Mouse (Mus musculus) E14TG2a.4 (cell line): ENCODE results near the gene Diras2.

Experiments
- H3K27me3 ChIP-seq: 2 replicates; pipeline ENCODE4 v1.6.1; 2014; ENCODE audit warnings: low read length, control low read depth; ENCODE audit not compliant: insufficient read depth
- H3K36me3 ChIP-seq: 2 replicates; pipeline ENCODE4 v1.6.1; 2014; ENCODE audit warnings: low read length, control low read depth; ENCODE audit not compliant: insufficient read depth
- H3K4me1 ChIP-seq: replicated peaks from 2 replicates; pipeline ENCODE4 v1.6.1; 2014; ENCODE audit warnings: low read depth, low read length, control low read depth
- H3K4me3 ChIP-seq: replicated peaks from 2 replicates; pipeline ENCODE4 v1.5.1; 2014; ENCODE audit warnings: mild to moderate bottlenecking, low read length
- H3K9me3 ChIP-seq: 2 replicates; pipeline ENCODE4 v1.6.1; 2014; ENCODE audit warnings: low read length, control low read depth
- CTCF ChIP-seq: conservative IDR thresholded peaks from 2 replicates; pipeline ENCODE4 v1.5.1; 2014; ENCODE audit warnings: low read length
- NANOG ChIP-seq: IDR thresholded peaks from 2 replicates; pipeline ENCODE4 v1.6.1; 2014; ENCODE audit warnings: borderline replicate concordance, low read length, mixed read lengths
- POU5F1 ChIP-seq: IDR thresholded peaks from 2 replicates; pipeline ENCODE4 v1.6.1; 2014; ENCODE audit warnings: low read length, borderline replicate concordance

The Diras2 gene

GRCm38 (mm10) chr13:52562166-52562571 lies 31.1 kb upstream of the Diras2 start:
- H3K27me3 ChIP-seq, result no peaks in the 10 kb centered on the region
- H3K9me3 ChIP-seq, result peaks cover 7% of the 10 kb centered on the region
- TF ChIP-seq NANOG (peak; percentile 86), CTCF (no peak), POU5F1 (peak; percentile 97)
- peak overlapping the region; percentile 17; the same call in 1 of the 2 replicates for H3K4me3 ChIP-seq
- peaks cover 70% of the 10 kb centered on the region for H3K4me1 ChIP-seq
- H3K36me3 ChIP-seq, result no peaks in the 10 kb centered on the region

GRCm38 (mm10) chr13:52561367-52562165 lies 30.5 kb upstream of the Diras2 start:
- Histone ChIP-seq H3K27me3 (no peaks in the 10 kb centered on the region), H3K9me3 (peaks cover 7% of the 10 kb centered on the region), H3K4me1 (peaks cover 69% of the 10 kb centered on the region), H3K4me3 (0 out of 2 replicates have a peak overlapping the region, but pooled peaks have one; percentile 17), H3K36me3 (no peaks in the 10 kb centered on the region)
- TF ChIP-seq POU5F1, result no peak
- TF ChIP-seq CTCF, result no peak
- TF ChIP-seq NANOG, result no peak

- peaks cover 55% of the 10 kb centered on the region for H3K4me1 ChIP-seq
- no peak overlapping the region for H3K4me3 ChIP-seq
- TF ChIP-seq CTCF (no peak), NANOG (no peak), POU5F1 (no peak)
- no peaks in the 10 kb centered on the region for H3K36me3 ChIP-seq
- H3K27me3 ChIP-seq, result no peaks in the 10 kb centered on the region
- H3K9me3 ChIP-seq, result no peaks in the 10 kb centered on the region
Observed at GRCm38 (mm10) chr13:52557421-52557820, 26.3 kb upstream of the Diras2 start.

- no peak for TF ChIP-seq NANOG
- no peak for TF ChIP-seq CTCF
- TF ChIP-seq POU5F1, result no peak
Observed at GRCm38 (mm10) chr13:52554722-52555121, 23.6 kb upstream of the Diras2 start.

GRCm38 (mm10) chr13:52552822-52553477 lies 21.9 kb upstream of the Diras2 start:
- Histone ChIP-seq H3K4me1 (peaks cover 42% of the 10 kb centered on the region), H3K36me3 (no peaks in the 10 kb centered on the region), H3K9me3 (no peaks in the 10 kb centered on the region), H3K4me3 (no peak overlapping the region), H3K27me3 (no peaks in the 10 kb centered on the region)
- no peak for TF ChIP-seq NANOG
- TF ChIP-seq POU5F1, result no peak
- TF ChIP-seq CTCF, result no peak

More at GRCm38 (mm10) chr13:52554722-52555121, 23.6 kb upstream of the Diras2 start:
- peaks cover 46% of the 10 kb centered on the region for H3K4me1 ChIP-seq
- H3K4me3 ChIP-seq, result no peak overlapping the region
- H3K36me3 ChIP-seq, result no peaks in the 10 kb centered on the region
- no peaks in the 10 kb centered on the region for H3K27me3 ChIP-seq
- H3K9me3 ChIP-seq, result no peaks in the 10 kb centered on the region

GRCm38 (mm10) chr13:52551275-52551674 lies 20.2 kb upstream of the Diras2 start:
- Histone ChIP-seq H3K4me1 (peaks cover 34% of the 10 kb centered on the region), H3K4me3 (peak overlapping the region; percentile 14; the same call in 1 of the 2 replicates), H3K27me3 (no peaks in the 10 kb centered on the region), H3K36me3 (no peaks in the 10 kb centered on the region), H3K9me3 (no peaks in the 10 kb centered on the region)
- TF ChIP-seq POU5F1 (no peak), CTCF (no peak), NANOG (no peak)

GRCm38 (mm10) chr13:52550690-52551193 lies 19.7 kb upstream of the Diras2 start:
- Histone ChIP-seq H3K4me3 (no peak overlapping the region), H3K27me3 (no peaks in the 10 kb centered on the region), H3K36me3 (no peaks in the 10 kb centered on the region), H3K9me3 (no peaks in the 10 kb centered on the region), H3K4me1 (peaks cover 29% of the 10 kb centered on the region)
- no peak for TF ChIP-seq NANOG
- TF ChIP-seq CTCF, result no peak
- TF ChIP-seq POU5F1, result no peak

GRCm38 (mm10) chr13:52546288-52546687 lies 15.2 kb upstream of the Diras2 start:
- Histone ChIP-seq H3K36me3 (no peaks in the 10 kb centered on the region), H3K27me3 (0 out of 2 replicates have a peak, but pooled peaks cover 5% of the 10 kb centered on the region), H3K4me3 (no peak overlapping the region), H3K9me3 (no peaks in the 10 kb centered on the region), H3K4me1 (peaks cover 10% of the 10 kb centered on the region; the same call in 1 of the 2 replicates)
- no peak for TF ChIP-seq CTCF
- TF ChIP-seq NANOG, result no peak
